Mouse (Mus musculus): Measurements from ENCODE around the gene P3h4.

DNA sequence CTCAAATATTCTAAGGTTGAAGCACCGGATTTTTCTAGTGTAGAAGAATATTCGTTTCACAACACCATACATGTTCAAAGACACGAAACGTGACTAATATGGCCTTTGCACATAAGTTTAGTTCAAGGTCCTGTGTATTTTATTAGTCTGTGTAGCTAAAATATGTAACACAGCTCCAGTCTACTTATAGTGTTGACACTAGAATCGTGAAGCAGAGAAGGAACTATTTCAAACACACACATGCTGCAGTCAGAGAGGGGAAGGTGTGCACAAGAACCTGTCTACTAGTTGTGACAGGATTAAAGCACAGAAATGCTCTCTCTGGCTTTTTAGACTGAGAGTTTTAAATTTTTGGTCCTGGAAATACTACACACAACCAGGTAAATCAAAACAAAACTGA is 43.1 kb upstream of the P3h4 start:
- TF ChIP-seq GATA1 (IDR thresholded peaks at IDR 0.05; ENCODE audit: low read length), result no peak
- no peak for TF ChIP-seq TAL1 (IDR thresholded peaks at IDR 0.05; ENCODE audit: low read length)
